In the genomic region with DNA sequence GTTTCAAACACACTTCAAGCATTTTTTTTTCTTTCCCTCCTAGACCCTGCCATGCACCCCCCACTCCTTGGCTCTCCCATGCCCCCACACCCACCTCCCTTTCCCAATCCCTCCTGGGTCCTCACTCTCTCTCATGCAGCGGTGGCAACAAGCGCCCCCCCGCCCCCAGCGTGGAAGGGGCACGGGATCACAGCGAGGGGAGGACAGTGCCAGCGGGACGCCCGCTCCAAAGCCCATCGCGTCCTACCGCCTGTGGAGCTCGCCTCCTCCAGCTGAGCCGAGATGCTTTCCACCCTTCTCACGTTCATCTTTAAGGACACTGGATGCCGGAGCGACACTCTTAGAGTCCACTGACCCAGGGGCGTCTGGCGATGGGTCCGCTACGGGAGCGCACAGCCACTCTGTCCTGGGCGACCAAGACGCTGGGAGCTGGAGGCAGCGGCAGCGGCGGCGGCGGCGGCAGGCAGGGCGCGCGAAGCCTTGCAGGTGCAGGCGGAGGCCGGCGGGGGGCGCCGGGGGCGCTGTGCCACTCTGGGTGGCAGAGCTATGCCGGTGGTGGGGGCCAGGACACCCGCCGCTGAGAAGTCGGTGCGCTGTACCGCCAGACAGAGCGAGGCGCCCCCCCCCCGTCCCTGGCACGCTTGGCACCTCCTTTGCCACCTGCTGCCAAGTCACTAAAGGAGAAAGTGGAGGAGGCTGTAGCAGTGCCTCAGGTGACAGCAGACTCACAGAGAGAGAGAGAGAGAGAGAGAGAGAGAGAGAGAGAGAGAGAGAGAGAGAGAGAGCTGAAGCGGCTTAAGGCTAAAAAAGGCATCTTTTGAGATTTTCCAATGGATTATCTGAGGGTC, we compare ENCODE assay signal across 9 mouse cellular contexts. TPM values are rescaled to one million over a fixed set of nuclear protein-coding genes. Genes with fewer than 3 reads are reported as not detected.
DNase-seq lines count a peak whose midpoint lies in the region; ATAC-seq and TF ChIP-seq lines count a peak whose summit lies in the region.
"Had no signal": no experiment of that assay in that cellular context is flagged by ENCODE, and none has a peak within 500 bp of the region (broad histone marks: within the 10 kb centered on the region; RNA-seq: fewer than 3 reads in every experiment).

TSS of gene Kcnip4 (minus strand) at position 514 of the 848 bp plus-strand sequence.

- no peak within 1 kb of the TSS for H3K27ac ChIP-seq in heart, embryonic 16.5 days (ENCODE audit: low read length)

- H3K27me3 ChIP-seq in heart, embryonic 16.5 days (ENCODE audit: control insufficient read depth, insufficient read depth, low read length), result peaks cover 33% of the 10 kb centered on the region

- TF ChIP-seq POLR2A in lung, adult 2 months (IDR thresholded peaks at IDR 0.05; ENCODE audit: borderline replicate concordance, extremely low read depth, low read depth, low read length), result no peak

- peak within 1 kb of the TSS; percentile 89 for H3K4me2 ChIP-seq in heart, embryonic 16.5 days (ENCODE audit: low read depth, low read length)

- H3K4me1 ChIP-seq in heart, embryonic 16.5 days (ENCODE audit: control insufficient read depth, insufficient read depth, low read length), result no peaks in the 10 kb centered on the region; the same call in 1 of the 2 replicates
- no peaks in the 10 kb centered on the region for H3K4me1 ChIP-seq in lung, adult 2 months (ENCODE audit: control insufficient read depth, insufficient read depth, low read length)
- H3K4me1 ChIP-seq: megakaryocyte, embryonic 14.5 days had no signal

- no peak for TF ChIP-seq CTCF in lung, adult 2 months (IDR thresholded peaks at IDR 0.05; ENCODE audit: insufficient read depth, low read length)

- H3K36me3 ChIP-seq in heart, embryonic 16.5 days (ENCODE audit: control insufficient read depth, insufficient read depth), result no peaks in the 10 kb centered on the region

- no peak for ATAC-seq in heart, embryonic 16.5 days (replicated peaks; ENCODE audit: extremely low read depth, insufficient read depth, low FRiP score)

- H3K9ac ChIP-seq in heart, embryonic 16.5 days (ENCODE audit: low read length), result peak within 1 kb of the TSS; percentile 30

- no peaks in the 10 kb centered on the region for H3K9me3 ChIP-seq in heart, embryonic 16.5 days (replicated peaks; ENCODE audit: control insufficient read depth, low read length)

- peak; percentile 74 for DNase-seq in layer of hippocampus, adult 11-12 months (ENCODE audit: low spot score)
- DNase-seq in layer of hippocampus, adult 9-10 months (ENCODE audit: low spot score), result no peak
- peak; percentile 71 for DNase-seq in embryo, embryonic 11 days
- DNase-seq in kidney, postnatal 36 days, result peak; percentile 1 to 43
- DNase-seq in lung, adult 2 months, result no peak
- peak; percentile 64 for DNase-seq in ovary, postnatal 36 days (ENCODE audit: low spot score)
- DNase-seq in urinary bladder, adult 2 months (ENCODE audit: low spot score), result no peak

- H3K4me3 ChIP-seq in heart, embryonic 16.5 days (ENCODE audit: low read length), result peak within 1 kb of the TSS; percentile 50
- peak within 1 kb of the TSS; percentile 38 for H3K4me3 ChIP-seq in lung, adult 2 months (replicated peaks; ENCODE audit: extremely low read depth, low read depth, low read length)
- H3K4me3 ChIP-seq: megakaryocyte, embryonic 14.5 days had no signal

- 2% methylated on average over 47 of the region's 50 CpGs for WGBS in heart, embryonic 16.5 days
- 3% methylated on average over 50 of the region's 50 CpGs for WGBS in lung, adult 2 months

RNA-seq across cellular contexts. Expression of gene Kcnip4, which starts in this region (rescaled TPM):
- 0.66 and 0.67 TPM in 2 replicates for polyA plus RNA-seq in heart, embryonic 16.5 days (2015; fragmentation: Nextera tagmentation; extraction: Ambion mirVana)
- 0.22 and 0.40 TPM in 2 replicates for polyA plus RNA-seq in lung, adult 2 months (2012; rRNA removed)
- polyA plus RNA-seq in urinary bladder, adult 2 months (2012; rRNA removed), result 0.08 and 0.10 TPM in 2 replicates

Comparison
In these comparisons a context has a peak if more than half of its experiments do, and no peak if none do; other contexts are left out.
1. DNase-seq: peak in layer of hippocampus, adult 11-12 months (single experiment), embryo, embryonic 11 days (single experiment), kidney, postnatal 36 days (2 of 2) and ovary, postnatal 36 days (single experiment); none in layer of hippocampus, adult 9-10 months (single experiment), lung, adult 2 months (single experiment) and urinary bladder, adult 2 months (single experiment).